Comparison of ENCODE assay signal across 11 mouse cellular contexts in genomic region chr4:133929278-133929670, GRCm38 (mm10). TPM values are rescaled to one million over a fixed set of nuclear protein-coding genes. Genes with fewer than 3 reads are reported as not detected.
DNase-seq lines count a peak whose midpoint lies in the region; ATAC-seq lines count a peak whose summit lies in the region.
"Had no signal": no experiment of that assay in that cellular context is flagged by ENCODE, and none has a peak within 500 bp of the region (broad histone marks: within the 10 kb centered on the region; RNA-seq: fewer than 3 reads in every experiment).

No protein-coding gene starts in this region.

- H3K9me3 ChIP-seq in forebrain, embryonic 10.5 days, result no peaks in the 10 kb centered on the region
- no peaks in the 10 kb centered on the region for H3K9me3 ChIP-seq in forebrain, embryonic 15.5 days
- H3K9me3 ChIP-seq in heart, embryonic 14.5 days (ENCODE audit: control insufficient read depth, low read length), result no peaks in the 10 kb centered on the region

- ATAC-seq in forebrain, embryonic 15.5 days (replicated peaks), result no peak
- 0 out of 2 replicates have a peak, but pooled peaks have one; percentile 37 for ATAC-seq in heart, embryonic 14.5 days (ENCODE audit: insufficient number of reproducible peaks, insufficient read depth, low FRiP score, low read depth)
- ATAC-seq: midbrain, embryonic 16.5 days had no signal

- H3K4me1 ChIP-seq in forebrain, embryonic 10.5 days, result peaks cover 11% of the 10 kb centered on the region; the same call in 1 of the 2 replicates
- no peaks in the 10 kb centered on the region for H3K4me1 ChIP-seq in forebrain, embryonic 15.5 days
- peaks cover 4 to 11% of the 10 kb centered on the region in 2 experiments; a peak in 3 of 4 replicates for H3K4me1 ChIP-seq in heart, embryonic 14.5 days (ENCODE audit: control insufficient read depth in 2 of 2, insufficient read depth in 2 of 2, low read length in 2 of 2)

- no peak overlapping the region for H3K4me2 ChIP-seq in forebrain, embryonic 15.5 days (replicated peaks)
- 0 out of 2 replicates have a peak overlapping the region, but pooled peaks have one; percentile 13 for H3K4me2 ChIP-seq in heart, embryonic 14.5 days (ENCODE audit: low read length)

- no peaks in the 10 kb centered on the region for H3K36me3 ChIP-seq in forebrain, embryonic 10.5 days (replicated peaks)
- H3K36me3 ChIP-seq in forebrain, embryonic 15.5 days, result no peaks in the 10 kb centered on the region
- H3K36me3 ChIP-seq in heart, embryonic 14.5 days (ENCODE audit: control insufficient read depth, insufficient read depth, low read length), result no peaks in the 10 kb centered on the region

- no peaks in the 10 kb centered on the region for H3K27me3 ChIP-seq in forebrain, embryonic 10.5 days (ENCODE audit: poor library complexity, severe bottlenecking)
- no peaks in the 10 kb centered on the region for H3K27me3 ChIP-seq in forebrain, embryonic 15.5 days
- H3K27me3 ChIP-seq in heart, embryonic 14.5 days (ENCODE audit: control insufficient read depth, insufficient read depth, low read length), result no peaks in the 10 kb centered on the region

- no peak for DNase-seq in forebrain, embryonic 10.5 days (ENCODE audit: extremely low spot score, low spot score)
- peak; percentile 55 to 66 for DNase-seq in kidney, postnatal 36 days
- peak; percentile 45 to 58 for DNase-seq in lung, postnatal 4 days
- DNase-seq in ovary, postnatal 10 days (ENCODE audit: low spot score), result no peak
- no peak for DNase-seq in Muller cell, postnatal 12 days (ENCODE audit: inconsistent ontology term)
- DNase-seq in left cerebral cortex, postnatal 10 days (ENCODE audit: extremely low spot score in 1 of 2, low spot score in 2 of 2), result no peak
- DNase-seq: cerebellum, adult 18-20 months had no signal

- 60% methylated on average over 7 of the region's 7 CpGs for WGBS in forebrain, embryonic 10.5 days
- WGBS in forebrain, embryonic 15.5 days, result 64% methylated on average over 7 of the region's 7 CpGs
- 31% methylated on average over 7 of the region's 7 CpGs for WGBS in heart, embryonic 14.5 days

- intact Hi-C loops in left cerebral cortex, postnatal 10 days (cut with DNase I), result no loop called here

- no peak overlapping the region for H3K9ac ChIP-seq in forebrain, embryonic 15.5 days (replicated peaks)
- peak overlapping the region; percentile 12; the same call in 1 of the 2 replicates for H3K9ac ChIP-seq in heart, embryonic 14.5 days (ENCODE audit: low read length)

- 0 out of 2 replicates have a peak overlapping the region, but pooled peaks have one; percentile 63 for H3K27ac ChIP-seq in forebrain, embryonic 10.5 days
- H3K27ac ChIP-seq in forebrain, embryonic 15.5 days (replicated peaks), result no peak overlapping the region
- H3K27ac ChIP-seq in heart, embryonic 14.5 days (replicated peaks in 1 of 2; ENCODE audit: control insufficient read depth in 1 of 2, insufficient read depth in 1 of 2, low read depth in 2 of 2, low read length in 2 of 2), result peak overlapping the region; percentile 77 to 79
- H3K27ac ChIP-seq: heart, adult 2 months had no signal

- H3K4me3 ChIP-seq in forebrain, embryonic 10.5 days, result no peak overlapping the region
- no peak overlapping the region for H3K4me3 ChIP-seq in forebrain, embryonic 15.5 days
- H3K4me3 ChIP-seq in heart, embryonic 14.5 days (ENCODE audit: control insufficient read depth in 1 of 2, insufficient read depth in 1 of 2, low read depth in 1 of 2, low read length in 2 of 2), result no peak overlapping the region
- H3K4me3 ChIP-seq: heart, adult 2 months had no signal

RNA-seq across cellular contexts. Expression of gene Hmgn2, which starts 39.2 kb away (rescaled TPM):
- polyA plus RNA-seq in forebrain, embryonic 10.5 days (2016; fragmentation: Nextera tagmentation; extraction: Ambion mirVana), result 3,760 and 3,774 TPM in 2 replicates
- 2,070 and 2,100 TPM in 2 replicates for polyA plus RNA-seq in forebrain, embryonic 15.5 days (2015; fragmentation: Nextera tagmentation; extraction: Ambion mirVana)
- polyA plus RNA-seq in heart, embryonic 14.5 days (2014; fragmentation: Nextera tagmentation; extraction: Ambion mirVana), result 1,614 and 1,711 TPM in 2 replicates
- 100 to 1,000 TPM; 181 to 183 TPM for total RNA-seq in left cerebral cortex, postnatal 10 days (2021)

RNA-seq across cellular contexts. Expression of gene Rps6ka1, which starts 41.7 kb away (rescaled TPM):
- polyA plus RNA-seq in forebrain, embryonic 10.5 days (2016; fragmentation: Nextera tagmentation; extraction: Ambion mirVana), result 42.7 and 44.1 TPM in 2 replicates
- 15.6 and 16.5 TPM in 2 replicates for polyA plus RNA-seq in forebrain, embryonic 15.5 days (2015; fragmentation: Nextera tagmentation; extraction: Ambion mirVana)
- 15.9 and 16.9 TPM in 2 replicates for polyA plus RNA-seq in heart, embryonic 14.5 days (2014; fragmentation: Nextera tagmentation; extraction: Ambion mirVana)
- total RNA-seq in left cerebral cortex, postnatal 10 days (2021), result 10 to 100 TPM; 11.0 to 15.2 TPM

Comparison
In these comparisons a context has a peak if more than half of its experiments do, and no peak if none do; other contexts are left out.
1. DNase-seq: peak in kidney, postnatal 36 days (2 of 2) and lung, postnatal 4 days (2 of 2); none in forebrain, embryonic 10.5 days (single experiment), ovary, postnatal 10 days (single experiment), Muller cell, postnatal 12 days (single experiment) and left cerebral cortex, postnatal 10 days (0 of 2).